Mouse (Mus musculus) heart, embryonic 12.5 days (tissue): Measurements from ENCODE around the gene Lce1b. TPM values are rescaled to one million over a fixed set of nuclear protein-coding genes. Genes with fewer than 3 reads are reported as not detected.

Experiments
- ATAC-seq: fragments of 200-750 bp; cut with Nextera tagmentation; 2 replicates; pipeline ENCODE4 v1.8.0; 2017; ENCODE audit warnings: moderate TSS enrichment, moderate library complexity; ENCODE audit not compliant: insufficient number of reproducible peaks, low FRiP score
- H3K27ac ChIP-seq: fragments of 300-500 bp; sonication (generic); 2 replicates; pipeline ENCODE4 v1.5.1; 2016; ENCODE audit warnings: mild to moderate bottlenecking, moderate library complexity; ENCODE audit not compliant: poor library complexity, severe bottlenecking
- H3K27me3 ChIP-seq: fragments of 300-500 bp; sonication (generic); replicated peaks from 2 replicates; pipeline ENCODE4 v1.6.1; 2016; ENCODE audit warnings: mild to moderate bottlenecking, moderate library complexity
- H3K36me3 ChIP-seq: fragments of 300-500 bp; sonication (generic); 2 replicates; pipeline ENCODE4 v1.6.1; 2016; ENCODE audit warnings: mild to moderate bottlenecking, moderate library complexity
- H3K4me1 ChIP-seq: fragments of 300-500 bp; sonication (generic); replicated peaks from 2 replicates; pipeline ENCODE4 v1.6.1; 2016; ENCODE audit warnings: mild to moderate bottlenecking
- H3K4me2 ChIP-seq: fragments of 300-500 bp; sonication (generic); 2 replicates; pipeline ENCODE4 v1.6.1; 2016; ENCODE audit warnings: mild to moderate bottlenecking, moderate library complexity
- H3K4me3 ChIP-seq: fragments of 300-500 bp; sonication (generic); 2 replicates; pipeline ENCODE4 v1.5.1; 2016; ENCODE audit warnings: mild to moderate bottlenecking
- H3K9ac ChIP-seq: fragments of 300-500 bp; sonication (generic); 2 replicates; pipeline ENCODE4 v1.6.1; 2016; ENCODE audit warnings: mild to moderate bottlenecking, moderate library complexity
- H3K9me3 ChIP-seq: fragments of 300-500 bp; sonication (generic); replicated peaks from 2 replicates; pipeline ENCODE4 v1.6.1; 2016; ENCODE audit warnings: mild to moderate bottlenecking, moderate library complexity
- WGBS: fragments of 180-500 bp; shearing (Covaris S2); methylation state at CpG from one replicate; pipeline ENCODE4 v1.1.7; 2016; 5-methylcytosine and 5-hydroxymethylcytosine counted together
- polyA plus RNA-seq: library from polyadenylated mRNA; unstranded; fragments of >200 nt; fragmentation: Nextera tagmentation; extraction: Ambion mirVana; gene quantifications from 2 replicates; pipeline ENCODE4 v1.2.1, GENCODE M21; 2016

Lce1b gene
- polyA plus RNA-seq, 1 experiment from 2014 or later, result not detected

- Histone ChIP-seq H3K4me1 (no peaks in the 10 kb centered on the region), H3K27ac (no peak within 1 kb of the TSS), H3K4me2 (no peak within 1 kb of the TSS), H3K9ac (no peak within 1 kb of the TSS), H3K4me3 (no peak within 1 kb of the TSS), H3K27me3 (no peaks in the 10 kb centered on the region), H3K36me3 (no peaks in the 10 kb centered on the region), H3K9me3 (no peaks in the 10 kb centered on the region)
- no peak for ATAC-seq
- WGBS, result 62% methylated on average over 2 of the region's 2 CpGs
Measured at GRCm38 (mm10) chr3:92621560-92621959, 35.2 kb downstream of the Lce1b start, which contains the start of gene Lce6a. Gene Lce6a (minus strand): TSS chr3:92621660.

- no peak overlapping the region for H3K27ac ChIP-seq
- no peaks in the 10 kb centered on the region for H3K36me3 ChIP-seq
- no peak overlapping the region for H3K4me3 ChIP-seq
- 38% methylated on average over 1 of the region's 1 CpGs for WGBS
- no peaks in the 10 kb centered on the region for H3K27me3 ChIP-seq
- no peak for ATAC-seq
- H3K4me2 ChIP-seq, result no peak overlapping the region
- H3K4me1 ChIP-seq, result no peaks in the 10 kb centered on the region
- H3K9ac ChIP-seq, result no peak overlapping the region
- H3K9me3 ChIP-seq, result no peaks in the 10 kb centered on the region
Measured at GRCm38 (mm10) chr3:92609804-92610203, 46.9 kb downstream of the Lce1b start.

- Histone ChIP-seq H3K27me3 (no peaks in the 10 kb centered on the region), H3K4me3 (no peak within 1 kb of the TSS), H3K4me1 (no peaks in the 10 kb centered on the region), H3K27ac (no peak within 1 kb of the TSS), H3K9ac (no peak within 1 kb of the TSS), H3K9me3 (no peaks in the 10 kb centered on the region), H3K4me2 (no peak within 1 kb of the TSS), H3K36me3 (no peaks in the 10 kb centered on the region)
- no peak for ATAC-seq
Measured at GRCm38 (mm10) chr3:92607392-92607791, 49.3 kb downstream of the Lce1b start, which contains the start of gene 2210017I01Rik. Gene 2210017I01Rik (minus strand): TSS chr3:92607492.

Other genes starting within 250 kb of the Lce1b start
- not detected in 2 replicates for gene Sprr2i, start 248.9 kb downstream of the Lce1b start, polyA plus RNA-seq
- not detected in 2 replicates for gene Sprr2j-ps, start 238.8 kb downstream of the Lce1b start, polyA plus RNA-seq
- gene Gm9774, start 227.5 kb downstream of the Lce1b start, polyA plus RNA-seq, result 6.1 and 9.4 TPM in 2 replicates
- not detected in 2 replicates for gene Sprr2k, start 224.3 kb downstream of the Lce1b start, polyA plus RNA-seq
- gene Sprr1b, start 218.1 kb downstream of the Lce1b start, polyA plus RNA-seq, result not detected in 2 replicates
- not detected in 2 replicates for gene Sprr3, start 198.2 kb downstream of the Lce1b start, polyA plus RNA-seq
- gene Sprr1a, start 171.0 kb downstream of the Lce1b start, polyA plus RNA-seq, result 0.24 and 0.37 TPM in 2 replicates
- not detected in 2 replicates for gene Sprr4, start 156.4 kb downstream of the Lce1b start, polyA plus RNA-seq
- gene 2310046K23Rik, start 122.4 kb downstream of the Lce1b start, polyA plus RNA-seq, result not detected in 2 replicates
- gene Ivl, start 83.2 kb downstream of the Lce1b start, polyA plus RNA-seq, result not detected in 2 replicates
- not detected in 2 replicates for gene Smcp, start 67.9 kb downstream of the Lce1b start, polyA plus RNA-seq
- not detected in 2 replicates for gene 2210017I01Rik, start 49.4 kb downstream of the Lce1b start, polyA plus RNA-seq
- not detected in 2 replicates for gene Lce6a, start 35.3 kb downstream of the Lce1b start, polyA plus RNA-seq
- not detected in 2 replicates for gene Lce1a1, start 8.6 kb downstream of the Lce1b start, polyA plus RNA-seq
- gene Lce1a2, start 13.4 kb upstream of the Lce1b start, polyA plus RNA-seq, result not detected in 2 replicates
- not detected in 2 replicates for gene Lce1c, start 22.3 kb upstream of the Lce1b start, polyA plus RNA-seq
- gene Lce1d, start 30.3 kb upstream of the Lce1b start, polyA plus RNA-seq, result not detected in 2 replicates
- not detected in 2 replicates for gene Lce1e, start 52.1 kb upstream of the Lce1b start, polyA plus RNA-seq
- not detected in 2 replicates for gene Lce1f, start 63.4 kb upstream of the Lce1b start, polyA plus RNA-seq
- gene Gm38119, start 82.2 kb upstream of the Lce1b start, polyA plus RNA-seq, result not detected in 2 replicates
- not detected in 2 replicates for gene Lce1g, start 95.4 kb upstream of the Lce1b start, polyA plus RNA-seq
- not detected in 2 replicates for gene Lce1h, start 108.1 kb upstream of the Lce1b start, polyA plus RNA-seq
- not detected in 2 replicates for gene Lce1i, start 122.0 kb upstream of the Lce1b start, polyA plus RNA-seq
- not detected in 2 replicates for gene Lce1j, start 133.6 kb upstream of the Lce1b start, polyA plus RNA-seq
- gene Lce1k, start 151.0 kb upstream of the Lce1b start, polyA plus RNA-seq, result not detected in 2 replicates
- not detected in 2 replicates for gene Kprp, start 170.3 kb upstream of the Lce1b start, polyA plus RNA-seq
- not detected in 2 replicates for gene Lce1l, start 194.4 kb upstream of the Lce1b start, polyA plus RNA-seq
- not detected in 2 replicates for gene 2310050C09Rik, start 213.3 kb upstream of the Lce1b start, polyA plus RNA-seq